Mouse (Mus musculus) embryonic fibroblast, embryonic 13.5 days (primary cell): ENCODE results near the gene Atf7. TPM values are rescaled to one million over a fixed set of nuclear protein-coding genes. Genes with fewer than 3 reads are reported as not detected.

Source experiments
- H3K27ac ChIP-seq: 2 replicates; pipeline ENCODE4 v1.5.1; 2012; ENCODE audit warnings: low read length, control low read depth, inconsistent platforms; ENCODE audit not compliant: insufficient read depth
- H3K4me1 ChIP-seq: 2 replicates; pipeline ENCODE4 v1.6.1; 2011; ENCODE audit warnings: low read length; ENCODE audit not compliant: control insufficient read depth, insufficient read depth
- H3K4me3 ChIP-seq: 2 replicates; pipeline ENCODE4 v1.5.1; 2011; ENCODE audit warnings: mild to moderate bottlenecking, control low read depth, low read length; ENCODE audit not compliant: insufficient read depth
- CTCF ChIP-seq: IDR thresholded peaks from 2 replicates; pipeline ENCODE4 v1.5.1; 2011; ENCODE audit warnings: mild to moderate bottlenecking, control low read depth, low read length, moderate library complexity, borderline replicate concordance; ENCODE audit not compliant: insufficient read depth
- POLR2A ChIP-seq: IDR thresholded peaks from 2 replicates; pipeline ENCODE4 v1.6.1; 2011; ENCODE audit warnings: low read depth, mild to moderate bottlenecking, control low read depth, low read length, moderate library complexity
- polyA plus RNA-seq: library from polyadenylated mRNA; stranded (reverse); fragments of >200 nt; gene quantifications from 2 replicates; pipeline ENCODE4 v1.2.4, GENCODE M21; 2011; ENCODE audit warnings: low read depth; ENCODE audit not compliant: missing spikeins, insufficient read length

Gene Atf7
- polyA plus RNA-seq, 1 experiment, result 68.7 TPM

GRCm38 (mm10) chr15:102552599-102552998 lies 72.7 kb downstream of the Atf7 start:
- Histone ChIP-seq H3K4me3 (no peak overlapping the region), H3K27ac (no peak overlapping the region), H3K4me1 (no peaks in the 10 kb centered on the region)
- no peak for TF ChIP-seq POLR2A
- TF ChIP-seq CTCF, result no peak

GRCm38 (mm10) chr15:102547478-102547877 lies 77.8 kb downstream of the Atf7 start:
- TF ChIP-seq CTCF (no peak), POLR2A (no peak)
- Histone ChIP-seq H3K27ac (no peak overlapping the region), H3K4me3 (no peak overlapping the region), H3K4me1 (no peaks in the 10 kb centered on the region)

GRCm38 (mm10) chr15:102546677-102547427 lies 78.4 kb downstream of the Atf7 start:
- Histone ChIP-seq H3K4me1 (no peaks in the 10 kb centered on the region), H3K4me3 (no peak overlapping the region), H3K27ac (no peak overlapping the region)
- no peak for TF ChIP-seq CTCF
- TF ChIP-seq POLR2A, result no peak

GRCm38 (mm10) chr15:102546246-102546645 lies 79.0 kb downstream of the Atf7 start:
- TF ChIP-seq POLR2A, result no peak
- TF ChIP-seq CTCF, result no peak
- Histone ChIP-seq H3K27ac (no peak overlapping the region), H3K4me3 (no peak overlapping the region), H3K4me1 (no peaks in the 10 kb centered on the region)

- H3K4me1 ChIP-seq, result no peaks in the 10 kb centered on the region
- TF ChIP-seq CTCF (no peak), POLR2A (no peak)
- no peak overlapping the region for H3K27ac ChIP-seq
- H3K4me3 ChIP-seq, result no peak overlapping the region
These were observed 80.5 kb downstream of the Atf7 start for GRCm38 (mm10) chr15:102544801-102545200.

- Histone ChIP-seq H3K4me3 (no peak overlapping the region), H3K27ac (no peak overlapping the region), H3K4me1 (no peaks in the 10 kb centered on the region)
- TF ChIP-seq CTCF (no peak), POLR2A (no peak)
These were observed 91.3 kb downstream of the Atf7 start for GRCm38 (mm10) chr15:102533926-102534325.

- Histone ChIP-seq H3K4me1 (no peaks in the 10 kb centered on the region), H3K4me3 (no peak overlapping the region), H3K27ac (no peak overlapping the region)
- TF ChIP-seq CTCF, result no peak
- no peak for TF ChIP-seq POLR2A
These were observed 93.0 kb downstream of the Atf7 start for GRCm38 (mm10) chr15:102532106-102532900.

GRCm38 (mm10) chr15:102531586-102531985 lies 93.7 kb downstream of the Atf7 start:
- H3K27ac ChIP-seq, result no peak overlapping the region
- H3K4me3 ChIP-seq, result no peak overlapping the region
- TF ChIP-seq POLR2A (no peak), CTCF (no peak)
- no peaks in the 10 kb centered on the region for H3K4me1 ChIP-seq

- no peak for TF ChIP-seq CTCF
- no peak for TF ChIP-seq POLR2A
- H3K4me3 ChIP-seq, result no peak overlapping the region
- no peaks in the 10 kb centered on the region for H3K4me1 ChIP-seq
- H3K27ac ChIP-seq, result no peak overlapping the region
These were observed 94.7 kb downstream of the Atf7 start for GRCm38 (mm10) chr15:102530566-102530965.

- Histone ChIP-seq H3K27ac (no peak overlapping the region), H3K4me3 (no peak overlapping the region), H3K4me1 (no peaks in the 10 kb centered on the region)
- TF ChIP-seq CTCF, result no peak
- no peak for TF ChIP-seq POLR2A
These were observed 96.9 kb downstream of the Atf7 start for GRCm38 (mm10) chr15:102528396-102528795.
